Mouse (Mus musculus) left cerebral cortex, adult 9 months (tissue): ENCODE results near the gene Urad.

ENCODE experiments used
- DNase-seq, 2 experiments: peaks; one replicate each; pipeline ENCODE4 v3.0.0; 2022; ENCODE audit warnings: low spot score in 2 of 2

Urad gene

DNA sequence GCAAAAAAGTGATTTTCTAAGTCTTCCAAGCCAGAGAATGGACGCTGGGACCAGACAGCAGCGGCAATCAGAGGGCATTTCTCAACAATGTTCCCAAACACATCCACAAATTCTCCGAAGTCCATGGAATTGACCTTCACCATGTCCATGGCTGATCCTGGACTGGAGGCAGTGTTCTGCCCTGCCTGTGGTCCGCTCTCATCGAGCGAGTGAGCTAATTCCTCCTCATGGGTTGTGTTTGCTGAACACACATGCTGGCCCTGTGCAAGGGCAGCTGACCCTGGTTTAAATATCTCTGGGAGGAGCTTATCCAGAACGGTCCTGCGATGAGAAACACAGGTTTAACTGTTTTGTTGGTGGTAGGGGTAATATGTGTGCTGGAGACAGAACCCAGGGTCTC lies at the start of gene Urad:
TSS of gene Urad (minus strand) at position 258 of the 400 bp plus-strand sequence.
- no peak for DNase-seq

DNA sequence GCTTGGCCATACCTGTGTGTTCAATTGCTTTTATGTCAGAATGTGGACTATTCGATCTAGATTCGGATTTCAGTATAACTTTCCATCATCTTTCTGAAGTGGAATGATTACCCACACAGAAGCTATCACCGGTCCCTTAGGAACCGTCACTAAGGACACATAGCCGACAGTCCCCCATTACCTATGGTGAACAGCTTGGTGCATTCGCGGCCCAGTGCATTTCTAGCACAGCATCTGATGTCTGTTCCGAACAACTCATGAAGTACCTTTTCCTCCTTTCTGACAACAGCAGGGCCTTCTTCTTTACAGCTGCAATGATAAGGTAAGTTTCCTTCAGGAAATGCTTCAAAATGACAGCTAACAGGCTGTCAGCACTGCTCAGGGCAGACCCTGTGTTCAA lies 48.0 kb upstream of the Urad start:
- no peak for DNase-seq

DNA sequence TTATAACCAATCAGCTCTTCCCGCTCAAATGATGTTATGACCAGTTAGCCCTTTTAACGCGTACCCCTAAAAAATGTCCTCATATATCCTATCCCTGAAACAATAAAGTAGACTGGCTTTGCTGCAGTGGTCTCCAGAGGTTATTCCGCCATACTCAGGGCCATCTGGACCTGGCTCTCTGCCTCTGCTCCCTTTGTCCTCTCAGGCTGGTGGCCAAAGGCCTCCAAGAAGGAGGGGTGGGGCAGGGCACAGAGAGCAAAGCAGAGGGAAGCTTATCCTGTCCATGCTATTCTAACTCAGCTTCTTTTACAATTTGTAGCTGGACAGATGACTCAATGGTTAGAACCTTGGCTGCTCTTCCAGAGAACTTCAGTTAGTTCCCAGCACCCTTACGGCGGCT lies 46.0 kb upstream of the Urad start:
- DNase-seq: no peak

DNA sequence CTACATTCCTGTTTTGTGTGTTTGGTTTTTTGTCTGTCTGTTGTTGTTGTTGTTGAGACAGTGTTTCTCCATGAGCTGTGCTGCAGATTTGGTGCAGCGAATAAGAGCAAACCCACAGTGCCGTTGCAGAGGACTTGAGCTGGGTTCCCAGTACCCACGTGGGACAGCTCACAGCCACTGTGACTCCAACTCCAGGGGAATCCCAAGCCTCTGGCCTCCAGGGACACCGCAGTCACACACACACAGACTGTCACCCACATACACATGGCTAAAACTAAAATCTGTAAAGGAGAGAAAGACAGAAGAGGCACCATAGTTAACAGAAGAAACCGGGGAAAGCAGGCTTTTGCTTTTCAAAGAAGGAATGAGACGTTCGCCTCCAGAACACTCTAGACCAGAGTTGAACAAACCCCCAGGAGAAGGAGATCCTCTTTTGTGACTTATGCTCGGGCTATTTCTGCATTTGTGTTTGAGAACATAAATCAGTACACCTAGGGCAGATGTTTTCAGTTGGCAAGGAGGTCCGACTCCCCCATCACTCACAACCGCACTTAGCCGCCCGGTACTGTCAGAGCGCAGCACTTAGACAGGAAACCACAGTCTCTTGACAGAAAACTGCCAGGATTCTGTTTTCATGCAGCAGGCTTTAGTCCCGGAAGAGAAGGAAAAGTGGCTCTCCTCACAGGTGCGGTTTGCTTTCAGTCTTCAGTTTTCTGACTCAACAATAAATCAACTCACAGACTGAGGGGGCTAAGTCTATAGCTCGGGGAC lies 43.9 kb upstream of the Urad start:
- DNase-seq: no peak

DNA sequence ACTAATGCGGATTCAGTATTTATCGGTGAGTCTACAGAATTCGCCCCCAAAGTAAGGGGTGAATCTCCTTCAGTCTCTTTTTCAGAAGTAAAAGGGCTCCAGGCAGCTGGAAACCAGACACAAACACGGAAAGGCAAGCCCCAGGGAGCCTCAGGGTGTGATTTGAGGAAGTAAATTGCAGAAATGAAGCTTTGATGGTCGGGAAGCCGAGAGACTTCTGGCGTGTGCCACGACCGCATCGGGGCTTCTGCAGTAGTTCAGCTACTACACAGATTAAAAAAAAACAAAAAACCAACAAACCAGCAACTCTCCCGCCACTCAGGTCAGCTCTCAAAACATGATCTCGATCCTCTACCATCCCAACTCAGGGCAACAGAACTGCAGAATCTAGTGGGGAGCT lies 40.8 kb upstream of the Urad start:
- DNase-seq: peak in 1 of 2 experiments; percentile 24

DNA sequence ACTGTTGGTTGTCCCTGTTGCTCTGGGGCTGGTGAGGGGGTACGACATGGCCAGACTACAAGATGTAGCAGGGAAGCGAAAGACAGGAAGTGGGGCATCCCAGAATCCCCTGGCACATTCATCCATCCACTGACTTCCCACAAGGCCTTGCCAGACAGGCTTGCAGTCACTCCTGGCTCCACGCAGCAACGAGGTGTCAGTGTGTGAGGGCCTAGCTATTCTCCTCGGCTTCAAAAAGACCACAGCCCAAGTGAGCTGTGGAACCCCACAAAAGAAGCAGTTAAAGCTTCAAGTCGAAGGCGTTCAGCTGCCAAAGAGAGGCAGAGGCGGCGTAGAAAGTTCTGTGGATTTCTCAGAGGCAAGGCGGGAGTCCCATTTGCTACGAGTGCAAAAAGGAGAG lies 36.2 kb upstream of the Urad start:
- DNase-seq: no peak

DNA sequence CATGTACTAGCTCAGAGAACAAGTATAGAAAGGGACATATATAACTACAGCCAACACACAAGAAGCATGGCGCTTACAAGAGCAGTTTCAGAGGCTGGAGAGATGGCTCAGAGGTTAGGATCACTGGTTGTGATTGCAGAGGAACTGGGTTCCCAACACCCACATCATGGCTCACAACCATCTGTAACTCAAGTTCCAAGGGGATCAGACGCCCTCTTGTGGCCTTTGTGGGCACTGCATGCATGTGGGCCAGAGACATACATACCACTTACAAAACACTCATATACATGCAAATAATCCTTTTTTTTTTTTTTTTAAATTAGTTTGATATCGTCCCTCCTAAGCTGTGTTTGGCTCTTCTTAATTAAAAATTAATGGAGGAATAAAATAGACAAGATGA lies 35.3 kb upstream of the Urad start:
- DNase-seq: no peak

DNA sequence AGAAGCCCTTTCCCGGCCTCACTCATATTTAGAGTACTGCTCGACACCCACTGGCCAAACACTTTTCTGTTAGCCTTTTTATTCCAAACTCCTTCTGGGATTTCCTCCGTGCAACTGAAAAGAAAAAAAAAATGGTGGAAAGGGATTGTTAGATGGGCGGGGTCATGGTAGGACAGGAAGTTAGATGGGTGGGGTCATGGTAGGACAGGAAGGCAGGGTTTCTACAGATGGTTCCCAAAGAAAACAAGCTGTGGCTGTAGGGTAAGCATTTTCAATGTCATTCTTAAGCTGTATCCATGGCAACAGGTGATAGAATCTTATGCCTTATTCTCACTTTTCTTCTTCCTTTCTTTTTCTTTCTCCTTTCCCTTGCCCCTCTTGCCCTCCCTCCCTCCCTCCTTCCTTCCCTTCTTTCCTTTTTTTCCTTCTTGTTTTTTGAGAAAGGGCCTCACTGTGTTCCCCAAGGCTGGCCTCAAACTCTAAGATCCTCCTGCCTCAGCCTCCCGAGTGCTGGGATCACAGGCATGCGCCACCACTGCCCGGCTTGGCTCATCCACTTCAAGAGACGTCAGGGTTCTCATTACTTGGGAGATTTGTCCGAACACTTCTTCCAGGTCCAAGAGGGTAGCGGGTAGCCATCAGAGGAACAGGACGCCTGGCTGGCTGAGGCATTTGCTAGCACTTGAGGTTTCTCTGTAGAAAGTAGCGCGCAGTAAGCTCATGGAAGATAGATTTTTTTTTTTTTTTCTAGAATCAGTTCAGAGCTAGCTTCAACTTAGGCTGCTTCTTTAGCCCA lies 34.2 kb upstream of the Urad start:
- DNase-seq: no peak

DNA sequence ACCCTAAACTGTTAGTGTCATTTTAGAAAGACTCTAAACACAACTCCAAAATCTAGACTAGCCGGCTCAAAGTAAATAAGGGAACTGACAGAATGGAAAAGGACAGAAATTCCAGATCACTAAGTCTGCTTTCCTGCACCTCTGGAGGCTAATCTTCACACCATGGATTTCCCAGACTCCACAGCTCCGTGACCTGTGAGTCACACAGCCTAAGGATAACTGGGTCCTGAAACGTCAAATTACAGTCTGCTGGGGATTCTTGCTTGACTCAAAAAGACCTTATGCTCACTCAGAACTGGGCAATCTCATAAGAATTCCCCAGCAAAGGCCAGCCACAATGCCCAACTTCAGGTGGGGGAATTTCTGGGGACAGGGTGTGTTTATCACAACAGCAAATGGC lies 33.5 kb upstream of the Urad start:
- DNase-seq: no peak

DNA sequence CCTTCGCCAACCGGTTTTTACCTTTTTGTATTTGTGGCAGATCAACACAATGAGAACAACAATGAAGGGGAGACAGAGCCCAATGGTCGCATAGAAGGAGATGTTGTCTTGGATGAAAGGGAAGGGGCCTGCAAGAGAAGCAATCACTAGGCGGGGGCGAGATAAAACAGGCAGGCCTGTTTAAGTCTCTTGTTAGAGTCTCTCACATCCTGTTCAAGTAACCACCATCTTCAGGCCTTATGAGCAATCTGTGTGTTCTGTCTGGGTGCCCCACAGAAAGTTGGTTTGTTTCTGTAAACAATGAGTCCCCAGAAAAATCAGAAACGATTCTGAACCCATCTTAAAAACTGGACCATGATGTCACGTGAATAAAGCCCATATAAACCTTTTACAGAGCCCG lies 32.7 kb upstream of the Urad start:
- DNase-seq: no peak

DNA sequence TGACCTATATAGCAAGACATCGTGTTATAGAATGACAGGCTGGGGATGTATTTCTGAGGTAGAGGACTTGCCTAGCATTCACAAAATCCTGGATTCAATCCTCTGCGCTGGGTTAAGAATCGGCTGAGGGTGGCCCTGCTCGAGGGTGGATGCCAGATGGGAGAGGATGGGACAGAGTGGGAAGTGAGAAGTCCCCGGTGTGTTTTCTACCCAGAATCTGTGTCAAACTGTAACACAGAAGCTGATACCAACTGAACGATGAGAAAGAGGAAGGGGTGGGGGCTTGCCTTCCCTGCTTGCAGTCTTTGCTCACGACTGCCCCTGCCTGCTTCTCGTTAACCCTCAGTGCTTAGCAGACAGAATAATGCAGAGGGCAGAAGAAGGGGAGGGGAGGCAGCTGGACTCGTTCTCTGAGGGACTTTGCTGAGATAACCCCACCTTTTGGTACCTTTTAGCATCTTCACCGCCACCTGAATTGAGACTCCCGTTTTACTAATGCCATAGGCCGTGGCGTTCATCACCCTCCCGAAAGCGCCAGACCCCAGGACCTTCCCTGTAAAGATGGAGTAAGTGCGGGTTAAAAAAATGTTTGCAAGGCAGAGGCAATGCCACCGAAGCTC lies 32.0 kb upstream of the Urad start:
- peak in 1 of 2 experiments; percentile 68 for DNase-seq

DNA sequence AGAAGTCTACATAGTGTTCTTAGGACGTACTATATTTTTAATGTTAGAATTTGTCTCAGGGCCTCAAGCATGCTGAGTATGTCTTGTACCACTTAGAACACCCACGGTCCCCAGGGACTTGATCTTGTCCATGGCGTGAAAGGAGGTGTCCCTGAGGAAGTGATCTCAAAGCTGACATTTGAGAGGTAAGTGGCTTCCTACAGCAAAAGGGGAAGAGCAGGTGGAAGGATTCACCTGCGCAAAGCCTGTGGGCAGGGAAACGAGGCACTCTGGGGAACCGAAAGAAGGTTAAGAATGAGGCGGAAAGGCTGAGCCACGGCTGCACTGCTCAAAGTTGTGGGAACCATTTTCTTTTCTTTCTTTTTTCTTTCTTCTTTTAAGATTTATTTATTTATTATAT lies 29.7 kb upstream of the Urad start:
- DNase-seq: no peak

DNA sequence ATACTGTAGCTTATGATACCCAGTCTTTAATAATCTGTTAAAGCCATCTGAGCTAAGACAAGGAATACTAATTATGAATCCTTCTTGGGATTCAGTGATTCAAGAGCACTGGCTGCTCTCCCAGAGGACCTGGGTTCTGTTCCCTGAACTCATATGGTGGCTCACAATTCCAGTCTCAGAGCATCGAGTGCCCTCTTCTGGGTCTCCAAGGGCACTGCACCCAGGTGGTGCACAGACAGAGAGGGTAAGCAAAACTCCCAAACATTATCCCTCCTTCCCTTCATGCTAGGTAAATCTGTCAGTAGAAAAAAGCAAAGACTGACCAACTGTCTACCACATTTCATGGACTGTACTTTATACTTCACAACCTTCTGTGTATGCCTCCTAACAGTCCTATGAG lies 23.7 kb upstream of the Urad start:
- no peak for DNase-seq

DNA sequence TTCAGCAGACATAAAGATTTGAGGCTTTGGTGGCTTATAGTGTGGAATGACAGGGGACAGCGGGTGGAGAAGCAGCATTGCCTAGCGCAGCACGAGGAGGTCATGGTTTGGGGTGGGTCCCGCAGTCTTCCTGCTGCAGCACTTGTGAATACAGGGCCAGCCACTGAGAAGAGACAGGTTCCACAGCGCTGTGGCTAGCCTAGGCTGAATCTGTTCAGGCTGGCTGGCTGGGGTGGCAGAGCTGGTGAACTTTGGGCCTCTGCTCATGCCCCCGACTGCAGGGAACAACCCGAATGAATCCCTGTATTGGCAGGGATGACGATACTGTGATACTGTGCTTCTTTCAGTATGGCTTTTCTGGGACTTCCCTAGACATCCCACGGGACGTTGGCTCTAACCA lies 21.7 kb upstream of the Urad start:
- no peak for DNase-seq

DNA sequence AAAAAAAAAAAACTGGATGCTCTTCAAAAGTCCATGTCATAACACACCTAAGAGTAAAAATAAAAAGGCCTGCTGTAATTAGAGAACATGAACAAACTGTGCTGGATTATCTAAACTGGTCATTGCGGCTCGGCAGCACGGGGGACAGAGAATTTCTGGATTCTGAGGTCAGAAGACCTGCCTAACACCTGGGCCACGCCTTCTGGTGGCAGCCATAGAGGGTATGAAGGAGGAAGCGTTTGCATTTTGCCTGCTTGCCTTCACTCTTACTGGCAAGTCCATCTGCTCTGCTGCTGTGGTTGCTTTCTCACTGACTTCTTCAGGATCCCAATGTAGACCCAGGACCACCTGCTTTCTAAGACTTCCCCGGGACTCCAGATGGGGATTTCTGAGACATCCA lies 20.7 kb upstream of the Urad start:
- no peak for DNase-seq

DNA sequence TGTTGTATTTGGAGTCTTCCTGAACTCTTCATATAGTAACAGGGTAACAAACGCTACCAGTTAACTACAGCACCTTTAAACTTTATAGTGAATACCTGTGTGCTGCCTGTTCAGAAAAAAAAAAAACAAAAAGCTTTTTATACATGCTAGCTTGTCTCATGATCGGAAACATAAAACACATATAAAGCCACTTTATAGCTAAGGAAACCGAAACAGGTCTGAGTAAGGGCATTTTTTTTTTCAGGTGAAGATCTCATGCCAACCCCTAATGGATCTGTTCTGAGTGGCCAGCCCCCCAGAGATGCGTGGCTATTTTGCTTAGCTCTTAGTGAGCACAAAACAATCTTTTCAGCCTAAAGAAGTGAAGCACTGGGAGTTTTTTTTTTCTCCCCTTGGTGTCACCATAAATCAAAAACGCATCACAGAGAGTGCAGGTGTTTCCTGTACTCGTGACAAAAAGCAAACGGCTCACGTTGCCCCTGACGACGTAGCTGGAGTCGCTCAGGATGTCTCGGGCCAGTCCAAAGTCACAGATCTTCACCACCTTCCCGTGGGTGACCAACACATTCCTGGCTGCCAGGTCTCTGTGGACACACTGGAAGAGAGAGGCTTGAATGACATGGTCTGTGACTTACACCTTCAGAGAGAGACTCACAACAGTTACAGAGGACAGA lies 18.6 kb upstream of the Urad start:
- DNase-seq: no peak

DNA sequence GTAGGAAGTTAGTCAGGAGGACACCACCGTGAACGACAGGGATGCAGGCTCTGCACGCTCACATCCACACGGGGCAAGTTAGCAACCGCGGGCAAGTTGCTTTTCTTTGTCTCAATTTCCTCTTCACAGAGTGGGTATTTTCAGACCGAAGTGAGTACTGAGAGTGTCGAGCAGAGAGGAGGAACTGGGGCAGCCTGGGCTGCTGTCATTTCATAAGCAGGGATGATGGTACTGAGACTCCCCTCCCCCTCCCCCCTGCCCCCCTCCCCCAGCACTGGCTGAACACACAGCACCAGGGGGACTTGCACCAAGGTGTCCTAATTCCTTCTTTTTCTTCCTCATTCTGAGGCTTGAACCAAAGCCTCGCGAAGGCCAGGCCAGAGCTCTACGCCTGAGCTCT lies 17.3 kb upstream of the Urad start:
- no peak for DNase-seq

DNA sequence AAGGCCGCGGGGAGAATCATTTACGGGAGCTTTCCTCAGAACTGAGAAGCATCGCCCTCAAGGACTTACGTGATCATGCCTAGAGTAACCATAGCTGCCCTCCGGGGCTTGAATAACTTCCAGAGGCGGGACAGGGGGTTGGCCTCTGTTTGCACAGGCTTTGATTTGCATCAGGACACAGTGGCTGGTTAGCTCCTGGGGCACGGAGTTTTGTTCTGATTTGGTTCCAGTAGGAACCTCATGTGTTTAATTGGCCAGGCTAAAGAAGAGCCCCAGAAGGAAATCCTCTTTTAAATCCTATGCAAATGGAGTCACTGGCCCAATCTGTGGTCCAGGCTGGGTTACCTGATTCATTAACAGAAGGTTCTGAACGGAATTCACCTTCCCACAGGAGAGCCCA lies 16.7 kb upstream of the Urad start:
- DNase-seq: no peak

DNA sequence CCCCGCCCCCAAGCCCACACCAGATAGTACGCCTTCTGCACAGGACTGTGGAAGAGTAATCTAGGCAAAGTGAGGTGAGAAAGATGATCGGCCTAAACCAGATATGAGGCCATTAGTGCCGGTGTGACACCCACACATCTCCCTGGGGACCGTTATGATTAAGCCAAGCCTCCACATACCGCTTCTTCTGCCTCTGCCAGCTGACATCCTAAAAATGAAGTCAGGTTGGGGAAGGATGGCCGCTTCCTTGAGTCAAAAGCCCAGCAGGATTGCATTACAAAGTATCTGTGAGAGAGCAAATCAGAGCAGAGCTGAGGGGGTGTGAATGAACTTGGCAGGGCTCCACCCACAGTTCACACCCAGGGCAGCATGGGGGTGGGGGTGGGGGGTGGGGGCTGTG lies 10.5 kb upstream of the Urad start:
- no peak for DNase-seq

DNA sequence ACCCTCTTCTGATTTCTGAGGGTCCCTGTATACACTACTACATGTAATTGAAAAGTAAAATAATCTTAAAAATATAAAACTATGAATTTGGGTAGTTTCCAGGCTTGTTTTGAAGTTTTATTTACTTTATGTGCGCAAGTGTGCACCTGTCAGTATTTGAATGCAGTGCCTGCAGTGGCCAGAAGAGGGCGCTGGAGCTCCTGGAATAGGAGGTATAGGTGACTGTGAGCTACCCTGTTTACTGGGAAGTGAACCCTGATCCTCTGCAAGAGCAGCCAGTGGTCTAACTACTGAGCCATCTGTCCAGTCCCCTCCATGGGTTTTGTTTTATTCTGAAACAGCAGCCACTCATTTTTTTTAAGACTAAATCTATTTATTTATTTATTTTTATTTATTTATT lies 9.3 kb upstream of the Urad start:
- DNase-seq: peak in 1 of 2 experiments; percentile 42

DNA sequence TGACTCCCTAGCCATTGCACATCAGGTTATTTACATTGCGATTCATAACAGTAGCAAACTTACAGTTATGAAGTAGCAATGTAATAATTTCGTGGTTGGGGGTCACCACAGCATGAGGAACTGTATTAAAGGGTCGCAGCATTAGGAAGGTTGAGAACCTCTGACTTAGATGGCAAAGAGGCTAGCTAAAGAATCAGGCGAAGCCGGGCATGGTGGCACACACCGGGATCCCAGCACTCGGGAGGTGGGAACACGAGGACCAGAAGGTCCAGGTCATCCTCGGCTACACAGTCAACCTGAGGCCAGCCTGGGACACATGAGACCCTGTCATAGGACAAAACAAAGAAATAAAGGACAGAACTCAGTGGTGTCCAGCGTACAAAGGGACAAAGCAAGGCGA lies 7.7 kb upstream of the Urad start:
- no peak for DNase-seq

DNA sequence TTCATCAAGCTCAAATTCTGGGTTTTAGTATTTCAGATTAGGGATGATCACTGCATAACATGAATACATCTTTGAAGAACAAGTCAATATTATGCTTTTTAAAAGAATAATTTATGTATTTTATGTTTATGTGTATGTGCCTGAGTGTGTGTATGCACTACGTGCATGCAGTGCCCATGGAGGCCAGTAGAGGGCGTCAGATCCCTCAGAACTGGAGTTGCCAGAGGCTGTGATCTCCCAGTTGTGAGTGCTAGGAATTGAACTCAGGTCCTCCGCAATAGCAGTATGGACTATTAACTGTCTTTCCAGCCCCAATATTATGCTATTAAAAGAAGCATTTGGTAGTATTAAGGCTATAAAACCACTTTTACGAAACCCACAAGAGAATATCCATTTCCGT lies 5.4 kb upstream of the Urad start:
- DNase-seq: no peak
